Comparison of ENCODE assay signal across 8 mouse cellular contexts in the genomic region with DNA sequence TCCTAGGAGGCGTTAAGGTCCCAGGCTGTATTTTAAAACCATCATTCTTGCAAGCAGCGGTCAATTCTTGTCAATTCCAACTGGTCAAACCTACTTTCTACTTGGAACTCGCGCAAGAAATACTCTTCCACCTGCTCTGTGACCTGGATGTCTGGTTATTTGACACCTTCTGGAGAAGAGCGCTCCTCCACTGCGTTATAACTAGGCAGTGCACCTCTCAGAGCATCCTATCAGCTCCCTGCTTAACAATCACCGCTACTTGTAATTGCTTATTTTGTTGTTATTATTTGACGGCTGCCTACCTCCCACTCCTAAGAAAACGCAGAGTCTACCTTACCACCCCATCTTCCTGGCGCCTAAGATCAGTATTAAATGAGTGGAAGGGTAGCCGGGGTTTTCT. TPM values are rescaled to one million over a fixed set of nuclear protein-coding genes. Genes with fewer than 3 reads are reported as not detected.
DNase-seq lines count a peak whose midpoint lies in the region; ATAC-seq and TF ChIP-seq lines count a peak whose summit lies in the region.

No protein-coding gene starts in this region.

- no peaks in the 10 kb centered on the region; the same call in 1 of the 2 replicates for H3K27me3 ChIP-seq in embryonic facial prominence, embryonic 13.5 days
- H3K27me3 ChIP-seq in limb, embryonic 10.5 days (ENCODE audit: low read depth, poor library complexity, severe bottlenecking), result no peaks in the 10 kb centered on the region
- H3K27me3 ChIP-seq in small intestine, adult 2 months (ENCODE audit: control insufficient read depth, insufficient read depth, low read length), result no peaks in the 10 kb centered on the region

- 2% methylated on average over 11 of the region's 11 CpGs for WGBS in embryonic facial prominence, embryonic 13.5 days
- 3% methylated on average over 11 of the region's 11 CpGs for WGBS in limb, embryonic 10.5 days
- WGBS in small intestine, adult 2 months, result 1% methylated on average over 11 of the region's 11 CpGs

- H3K27ac ChIP-seq in embryonic facial prominence, embryonic 13.5 days, result peak overlapping the region; percentile 82
- H3K27ac ChIP-seq in limb, embryonic 10.5 days, result peak overlapping the region; percentile 94
- no peak overlapping the region for H3K27ac ChIP-seq in small intestine, adult 2 months (ENCODE audit: insufficient read depth, low read depth, low read length)

- H3K9ac ChIP-seq in embryonic facial prominence, embryonic 13.5 days, result peak overlapping the region; percentile 87

- peaks cover 29% of the 10 kb centered on the region for H3K36me3 ChIP-seq in embryonic facial prominence, embryonic 13.5 days
- H3K36me3 ChIP-seq in limb, embryonic 10.5 days, result peaks cover 40% of the 10 kb centered on the region
- H3K36me3 ChIP-seq in small intestine, adult 2 months (ENCODE audit: control insufficient read depth, insufficient read depth, low read length), result peaks cover 5% of the 10 kb centered on the region

- peaks cover 11% of the 10 kb centered on the region for H3K4me1 ChIP-seq in embryonic facial prominence, embryonic 13.5 days
- H3K4me1 ChIP-seq in limb, embryonic 10.5 days, result peaks cover 14% of the 10 kb centered on the region
- no peaks in the 10 kb centered on the region for H3K4me1 ChIP-seq in small intestine, adult 2 months (ENCODE audit: control insufficient read depth, insufficient read depth, insufficient read length, low read length)

- peak overlapping the region; percentile 85 for H3K4me3 ChIP-seq in embryonic facial prominence, embryonic 13.5 days
- peak overlapping the region; percentile 86 for H3K4me3 ChIP-seq in limb, embryonic 10.5 days
- H3K4me3 ChIP-seq in small intestine, adult 2 months (ENCODE audit: low read depth, low read length), result peak overlapping the region; percentile 89

- peak overlapping the region; percentile 88 for H3K4me2 ChIP-seq in embryonic facial prominence, embryonic 13.5 days

- TF ChIP-seq POLR2A in small intestine, adult 2 months (IDR thresholded peaks at IDR 0.05; ENCODE audit: low read depth, low read length), result no peak

- no peak for TF ChIP-seq CTCF in small intestine, adult 2 months (IDR thresholded peaks at IDR 0.05; ENCODE audit: extremely low read depth, insufficient read length, insufficient replicate concordance, low read depth, low read length)

- no peak for DNase-seq in frontal cortex, postnatal 36 days (ENCODE audit: low spot score in 2 of 2)
- peak; percentile 39 for DNase-seq in 416B (ENCODE audit: low read depth)
- DNase-seq in limb, embryonic 10.5 days (ENCODE audit: low spot score), result no peak
- DNase-seq in spleen, postnatal 36 days (ENCODE audit: low spot score in 2 of 2), result no peak
- no peak for DNase-seq in thymus, postnatal 14 days

- H3K9me3 ChIP-seq in embryonic facial prominence, embryonic 13.5 days, result no peaks in the 10 kb centered on the region
- H3K9me3 ChIP-seq in limb, embryonic 10.5 days (replicated peaks), result no peaks in the 10 kb centered on the region

- peak; percentile 22 for ATAC-seq in frontal cortex, adult (ENCODE audit: low TSS enrichment)
- no peak for ATAC-seq in embryonic facial prominence, embryonic 13.5 days (ENCODE audit: insufficient number of reproducible peaks, insufficient read depth, low FRiP score, low TSS enrichment, low read depth)

RNA-seq across cellular contexts. Expression of a gene that starts 0.7 kb away (rescaled TPM):
- polyA plus RNA-seq in embryonic facial prominence, embryonic 13.5 days (2015; fragmentation: Nextera tagmentation; extraction: Ambion mirVana), result 123 and 146 TPM in 2 replicates
- 192 and 220 TPM in 2 replicates for polyA plus RNA-seq in limb, embryonic 10.5 days (2016; fragmentation: Nextera tagmentation; extraction: Ambion mirVana)
- polyA plus RNA-seq in small intestine, adult 2 months (2012; rRNA removed), result 31.3 and 38.6 TPM in 2 replicates

RNA-seq across cellular contexts. Expression of a gene that starts 48.4 kb away (rescaled TPM):
- polyA plus RNA-seq in embryonic facial prominence, embryonic 13.5 days (2015; fragmentation: Nextera tagmentation; extraction: Ambion mirVana), result 0.56 and 0.62 TPM in 2 replicates
- 0.28 and 0.41 TPM in 2 replicates for polyA plus RNA-seq in limb, embryonic 10.5 days (2016; fragmentation: Nextera tagmentation; extraction: Ambion mirVana)
- 0.05 TPM in 1 of 2 replicates, not detected in the other for polyA plus RNA-seq in small intestine, adult 2 months (2012; rRNA removed)

RNA-seq across cellular contexts. Expression of a gene that starts 49.0 kb away (rescaled TPM):
- polyA plus RNA-seq in embryonic facial prominence, embryonic 13.5 days (2015; fragmentation: Nextera tagmentation; extraction: Ambion mirVana), result 0.21 and 0.48 TPM in 2 replicates
- polyA plus RNA-seq in limb, embryonic 10.5 days (2016; fragmentation: Nextera tagmentation; extraction: Ambion mirVana), result 0.19 and 0.36 TPM in 2 replicates
- polyA plus RNA-seq in small intestine, adult 2 months (2012; rRNA removed), result 0.05 and 0.24 TPM in 2 replicates

RNA-seq across cellular contexts. Expression of a gene that starts 51.7 kb away (rescaled TPM):
- polyA plus RNA-seq in embryonic facial prominence, embryonic 13.5 days (2015; fragmentation: Nextera tagmentation; extraction: Ambion mirVana), result 0.87 and 1.2 TPM in 2 replicates
- 0.34 and 0.76 TPM in 2 replicates for polyA plus RNA-seq in limb, embryonic 10.5 days (2016; fragmentation: Nextera tagmentation; extraction: Ambion mirVana)
- polyA plus RNA-seq in small intestine, adult 2 months (2012; rRNA removed), result 3.9 and 5.8 TPM in 2 replicates
